Mouse (Mus musculus) erythroblast, embryonic 14.5 days (primary cell): ENCODE measurements around the gene Kcnma1.

Experiments
- GATA1 ChIP-seq: IDR thresholded peaks from 2 replicates; pipeline ENCODE4 v1.6.1; 2012; ENCODE audit warnings: low read length, inconsistent platforms, mixed read lengths
- TAL1 ChIP-seq: IDR thresholded peaks from 3 replicates; pipeline ENCODE4 v1.6.1; 2012; ENCODE audit warnings: low read length, inconsistent platforms, mixed read lengths

- no peak for TF ChIP-seq GATA1
- TF ChIP-seq TAL1 = no peak
Observed at GRCm38 (mm10) chr14:23502236-23502790, 512.0 kb downstream of the Kcnma1 start.
